Comparison of ENCODE assay signal across 9 mouse cellular contexts in genomic region chr4:141248614-141248978, GRCm38 (mm10). TPM values are rescaled to one million over a fixed set of nuclear protein-coding genes. Genes with fewer than 3 reads are reported as not detected.
DNase-seq lines count a peak whose midpoint lies in the region; ATAC-seq and TF ChIP-seq lines count a peak whose summit lies in the region.
"Had no signal": no experiment of that assay in that cellular context is flagged by ENCODE, and none has a peak within 500 bp of the region (broad histone marks: within the 10 kb centered on the region; RNA-seq: fewer than 3 reads in every experiment).

No protein-coding gene starts in this region.

- H3K27ac ChIP-seq in forebrain, embryonic 10.5 days: no peak overlapping the region
- H3K27ac ChIP-seq in forebrain, embryonic 14.5 days (ENCODE audit: low read depth, low read length): no peak overlapping the region
- no peak overlapping the region for H3K27ac ChIP-seq in lung, embryonic 15.5 days
- no peak overlapping the region for H3K27ac ChIP-seq in intestine, postnatal 0 days (ENCODE audit: low read depth, low read length)
- 0 out of 2 replicates have a peak overlapping the region, but pooled peaks have one; percentile 51 for H3K27ac ChIP-seq in stomach, embryonic 15.5 days

- no peak overlapping the region for H3K4me2 ChIP-seq in forebrain, embryonic 14.5 days (ENCODE audit: low read length)
- H3K4me2 ChIP-seq in lung, embryonic 15.5 days: peak overlapping the region; percentile 72
- peak overlapping the region; percentile 75 for H3K4me2 ChIP-seq in intestine, postnatal 0 days (replicated peaks; ENCODE audit: low read depth)
- H3K4me2 ChIP-seq in stomach, embryonic 15.5 days: peak overlapping the region; percentile 80

- 11% methylated on average over 11 of the region's 11 CpGs for WGBS in forebrain, embryonic 10.5 days
- 15% methylated on average over 11 of the region's 11 CpGs for WGBS in forebrain, embryonic 14.5 days
- 29% methylated on average over 11 of the region's 11 CpGs for WGBS in lung, embryonic 15.5 days
- WGBS in intestine, postnatal 0 days: 26% methylated on average over 11 of the region's 11 CpGs
- 14% methylated on average over 11 of the region's 11 CpGs for WGBS in stomach, embryonic 15.5 days

- DNase-seq in forebrain, embryonic 10.5 days (ENCODE audit: extremely low spot score, low spot score): no peak
- no peak for DNase-seq in forebrain, embryonic 14.5 days (ENCODE audit: low spot score)
- DNase-seq in lung, postnatal 14 days: no peak
- no peak for DNase-seq in right cerebral cortex, adult 18-20 months
- DNase-seq in frontal cortex, postnatal 10 days (ENCODE audit: low spot score in 2 of 2): no peak
- DNase-seq: thymus, postnatal 36 days had no signal

- no peak for ATAC-seq in forebrain, embryonic 14.5 days
- peak; percentile 28 for ATAC-seq in lung, embryonic 15.5 days (ENCODE audit: borderline replicate concordance, extremely low read depth, low FRiP score, low TSS enrichment)
- peak; percentile 34; the same call in 1 of the 2 replicates for ATAC-seq in intestine, postnatal 0 days
- peak; percentile 45 for ATAC-seq in stomach, embryonic 15.5 days (ENCODE audit: insufficient read depth, low FRiP score, low read depth)

- peaks cover 80% of the 10 kb centered on the region for H3K27me3 ChIP-seq in forebrain, embryonic 10.5 days (ENCODE audit: poor library complexity, severe bottlenecking)
- peaks cover 29% of the 10 kb centered on the region for H3K27me3 ChIP-seq in forebrain, embryonic 14.5 days (replicated peaks; ENCODE audit: control insufficient read depth, insufficient read depth, low read length)
- H3K27me3 ChIP-seq in lung, embryonic 15.5 days: peaks cover 47% of the 10 kb centered on the region
- H3K27me3 ChIP-seq in intestine, postnatal 0 days (replicated peaks; ENCODE audit: control insufficient read depth, insufficient read depth, low read length): no peaks in the 10 kb centered on the region
- H3K27me3 ChIP-seq in stomach, embryonic 15.5 days (replicated peaks): peaks cover 22% of the 10 kb centered on the region

- H3K4me3 ChIP-seq in forebrain, embryonic 10.5 days: peak overlapping the region; percentile 48
- H3K4me3 ChIP-seq in forebrain, embryonic 14.5 days (ENCODE audit: low read depth, low read length): no peak overlapping the region
- H3K4me3 ChIP-seq in lung, embryonic 15.5 days: peak overlapping the region; percentile 41
- H3K4me3 ChIP-seq in intestine, postnatal 0 days (ENCODE audit: low read depth, low read length): no peak overlapping the region
- H3K4me3 ChIP-seq in stomach, embryonic 15.5 days (replicated peaks): peak overlapping the region; percentile 49

- peaks cover 60% of the 10 kb centered on the region for H3K4me1 ChIP-seq in forebrain, embryonic 10.5 days
- H3K4me1 ChIP-seq in forebrain, embryonic 14.5 days (ENCODE audit: control insufficient read depth, insufficient read depth, low read length): peaks cover 25% of the 10 kb centered on the region
- peaks cover 51% of the 10 kb centered on the region for H3K4me1 ChIP-seq in lung, embryonic 15.5 days
- peaks cover 3% of the 10 kb centered on the region; the same call in 1 of the 2 replicates for H3K4me1 ChIP-seq in intestine, postnatal 0 days (replicated peaks; ENCODE audit: control insufficient read depth, insufficient read depth, low read length)
- peaks cover 47% of the 10 kb centered on the region for H3K4me1 ChIP-seq in stomach, embryonic 15.5 days

- H3K9me3 ChIP-seq in forebrain, embryonic 10.5 days: no peaks in the 10 kb centered on the region
- H3K9me3 ChIP-seq in forebrain, embryonic 14.5 days (replicated peaks; ENCODE audit: control insufficient read depth, low read length): no peaks in the 10 kb centered on the region
- H3K9me3 ChIP-seq in lung, embryonic 15.5 days: no peaks in the 10 kb centered on the region
- no peaks in the 10 kb centered on the region for H3K9me3 ChIP-seq in intestine, postnatal 0 days (ENCODE audit: control insufficient read depth)
- H3K9me3 ChIP-seq in stomach, embryonic 15.5 days: no peaks in the 10 kb centered on the region

- TF ChIP-seq CTCF in intestine, postnatal 0 days (IDR thresholded peaks at IDR 0.05; ENCODE audit: low read depth): peak; percentile 35; the same call in 1 of the 2 replicates

- H3K36me3 ChIP-seq in forebrain, embryonic 10.5 days (replicated peaks): no peaks in the 10 kb centered on the region
- H3K36me3 ChIP-seq in forebrain, embryonic 14.5 days (ENCODE audit: control insufficient read depth, insufficient read depth, low read length): no peaks in the 10 kb centered on the region
- peaks cover 19% of the 10 kb centered on the region for H3K36me3 ChIP-seq in lung, embryonic 15.5 days
- H3K36me3 ChIP-seq in intestine, postnatal 0 days (ENCODE audit: control insufficient read depth, insufficient read depth): peaks cover 18% of the 10 kb centered on the region; the same call in 1 of the 2 replicates
- H3K36me3 ChIP-seq in stomach, embryonic 15.5 days: 0 out of 2 replicates have a peak, but pooled peaks cover 7% of the 10 kb centered on the region

- H3K9ac ChIP-seq in forebrain, embryonic 14.5 days (ENCODE audit: low read length): no peak overlapping the region
- H3K9ac ChIP-seq in lung, embryonic 15.5 days: no peak overlapping the region
- no peak overlapping the region for H3K9ac ChIP-seq in intestine, postnatal 0 days (ENCODE audit: low read depth, low read length)
- no peak overlapping the region for H3K9ac ChIP-seq in stomach, embryonic 15.5 days

RNA-seq across cellular contexts. Expression of gene Arhgef19, which starts 9.3 kb away (rescaled TPM):
- polyA plus RNA-seq in forebrain, embryonic 10.5 days (2016; fragmentation: Nextera tagmentation; extraction: Ambion mirVana): 1.3 and 2.2 TPM in 2 replicates
- polyA plus RNA-seq in forebrain, embryonic 14.5 days (2014; fragmentation: Nextera tagmentation; extraction: Ambion mirVana): 0.65 and 1.1 TPM in 2 replicates
- 19.2 and 20.5 TPM in 2 replicates for polyA plus RNA-seq in lung, embryonic 15.5 days (2015; fragmentation: Nextera tagmentation; extraction: Ambion mirVana)
- polyA plus RNA-seq in intestine, postnatal 0 days (2015; fragmentation: Nextera tagmentation; extraction: Ambion mirVana): 4.5 and 6.3 TPM in 2 replicates
- polyA plus RNA-seq in stomach, embryonic 15.5 days (2015; fragmentation: Nextera tagmentation; extraction: Ambion mirVana): 20.9 and 24.3 TPM in 2 replicates

RNA-seq across cellular contexts. Expression of gene Rsg1, which starts 34.8 kb away (rescaled TPM):
- polyA plus RNA-seq in forebrain, embryonic 10.5 days (2016; fragmentation: Nextera tagmentation; extraction: Ambion mirVana): 7.3 and 7.8 TPM in 2 replicates
- polyA plus RNA-seq in forebrain, embryonic 14.5 days (2014; fragmentation: Nextera tagmentation; extraction: Ambion mirVana): 6.5 and 6.7 TPM in 2 replicates
- 5.9 and 6.0 TPM in 2 replicates for polyA plus RNA-seq in lung, embryonic 15.5 days (2015; fragmentation: Nextera tagmentation; extraction: Ambion mirVana)
- polyA plus RNA-seq in intestine, postnatal 0 days (2015; fragmentation: Nextera tagmentation; extraction: Ambion mirVana): 0.97 and 0.98 TPM in 2 replicates
- polyA plus RNA-seq in stomach, embryonic 15.5 days (2015; fragmentation: Nextera tagmentation; extraction: Ambion mirVana): 5.8 TPM in 2 replicates

RNA-seq across cellular contexts. Expression of gene Epha2, which starts 52.4 kb away (rescaled TPM):
- 3.3 and 3.7 TPM in 2 replicates for polyA plus RNA-seq in forebrain, embryonic 10.5 days (2016; fragmentation: Nextera tagmentation; extraction: Ambion mirVana)
- 0.58 and 0.64 TPM in 2 replicates for polyA plus RNA-seq in forebrain, embryonic 14.5 days (2014; fragmentation: Nextera tagmentation; extraction: Ambion mirVana)
- 10.8 and 11.0 TPM in 2 replicates for polyA plus RNA-seq in lung, embryonic 15.5 days (2015; fragmentation: Nextera tagmentation; extraction: Ambion mirVana)
- 5.6 and 6.6 TPM in 2 replicates for polyA plus RNA-seq in intestine, postnatal 0 days (2015; fragmentation: Nextera tagmentation; extraction: Ambion mirVana)
- 5.9 and 7.3 TPM in 2 replicates for polyA plus RNA-seq in stomach, embryonic 15.5 days (2015; fragmentation: Nextera tagmentation; extraction: Ambion mirVana)

Comparison
In these comparisons a context has a peak if more than half of its experiments do, and no peak if none do; other contexts are left out.
1. H3K4me3 ChIP-seq: peak in forebrain, embryonic 10.5 days (single experiment), lung, embryonic 15.5 days (single experiment) and stomach, embryonic 15.5 days (single experiment); none in forebrain, embryonic 14.5 days (single experiment) and intestine, postnatal 0 days (single experiment).